Mouse (Mus musculus) embryonic facial prominence, embryonic 15.5 days (tissue): ENCODE measurements at regions not wholly inside any gene's neighbourhood (a gene's known extent, or its start where the extent isn't known, plus 50 kb on each side); places are given as distances from the start of the nearest gene placed in this dataset.

Experiments used
- ATAC-seq: fragments of 200-750 bp; cut with Nextera tagmentation; 2 replicates; pipeline ENCODE4 v1.8.0; 2017; ENCODE audit warnings: low read depth, moderate TSS enrichment; ENCODE audit not compliant: insufficient number of reproducible peaks, low FRiP score, low TSS enrichment
- H3K27ac ChIP-seq: fragments of 300-500 bp; sonication (generic); replicated peaks from 2 replicates; pipeline ENCODE4 v1.5.1; 2015; ENCODE audit warnings: mild to moderate bottlenecking, inconsistent platforms
- H3K27me3 ChIP-seq: fragments of 300-500 bp; sonication (generic); 2 replicates; pipeline ENCODE4 v1.6.1; 2015; ENCODE audit warnings: inconsistent platforms
- H3K36me3 ChIP-seq: fragments of 300-500 bp; sonication (generic); 2 replicates; pipeline ENCODE4 v1.6.1; 2015; ENCODE audit warnings: mild to moderate bottlenecking, inconsistent platforms
- H3K4me1 ChIP-seq: fragments of 300-500 bp; sonication (generic); 2 replicates; pipeline ENCODE4 v1.6.1; 2015; ENCODE audit warnings: inconsistent platforms
- H3K4me2 ChIP-seq: fragments of 300-500 bp; sonication (generic); replicated peaks from 2 replicates; pipeline ENCODE4 v1.6.1; 2015; ENCODE audit warnings: mild to moderate bottlenecking, inconsistent platforms
- H3K4me3 ChIP-seq: fragments of 300-500 bp; sonication (generic); replicated peaks from 2 replicates; pipeline ENCODE4 v1.5.1; 2015; ENCODE audit warnings: mild to moderate bottlenecking, inconsistent platforms
- H3K9ac ChIP-seq: fragments of 300-500 bp; sonication (generic); 2 replicates; pipeline ENCODE4 v1.6.1; 2015; ENCODE audit warnings: inconsistent platforms
- H3K9me3 ChIP-seq: fragments of 300-500 bp; sonication (generic); replicated peaks from 2 replicates; pipeline ENCODE4 v1.6.1; 2016; ENCODE audit warnings: inconsistent platforms
- WGBS: fragments of 180-500 bp; shearing (Covaris S2); methylation state at CpG from one replicate; pipeline ENCODE4 v1.1.7; 2015; 5-methylcytosine and 5-hydroxymethylcytosine counted together

DNA sequence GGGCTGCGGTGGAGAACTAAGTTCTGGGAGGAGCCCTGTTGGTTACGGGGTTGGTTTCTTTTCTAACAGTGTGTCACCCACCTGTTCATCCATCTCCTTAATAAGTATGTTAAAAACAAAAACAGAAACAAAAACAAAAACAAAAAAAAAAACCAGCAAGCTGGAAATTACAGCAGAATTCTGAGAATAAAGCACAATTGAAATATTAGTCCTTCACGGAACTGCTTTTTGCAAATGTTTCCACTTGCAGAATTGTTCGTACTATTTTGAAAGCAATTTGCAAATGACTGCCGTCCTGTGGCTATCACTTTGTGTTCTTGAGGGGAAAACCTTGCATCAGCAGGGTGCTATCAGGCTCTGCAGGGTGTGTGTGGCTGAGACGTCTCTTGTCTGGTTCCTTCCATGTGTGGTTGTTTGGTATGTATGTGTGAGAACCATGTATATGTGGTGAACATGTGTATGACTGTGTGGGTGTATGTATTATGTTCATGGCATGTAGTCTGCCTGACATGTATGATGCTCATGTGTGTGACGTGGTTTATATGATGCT is 53.3 kb upstream of the Mphosph6 start:
- Histone ChIP-seq H3K4me3 (no peak overlapping the region), H3K9ac (no peak overlapping the region), H3K4me1 (no peaks in the 10 kb centered on the region), H3K27me3 (peaks cover 5% of the 10 kb centered on the region), H3K9me3 (no peaks in the 10 kb centered on the region), H3K36me3 (no peaks in the 10 kb centered on the region), H3K27ac (no peak overlapping the region), H3K4me2 (no peak overlapping the region)
- WGBS: 77% methylated on average over 7 of the region's 7 CpGs
- no peak for ATAC-seq

- Histone ChIP-seq H3K4me3 (no peak overlapping the region), H3K27ac (no peak overlapping the region), H3K27me3 (no peaks in the 10 kb centered on the region), H3K9ac (no peak overlapping the region), H3K9me3 (no peaks in the 10 kb centered on the region), H3K36me3 (no peaks in the 10 kb centered on the region), H3K4me1 (no peaks in the 10 kb centered on the region), H3K4me2 (no peak overlapping the region)
- 74% methylated on average over 11 of the region's 11 CpGs for WGBS
- no peak for ATAC-seq
Observed at GRCm38 (mm10) chr8:117854301-117854700, 52.6 kb upstream of the Mphosph6 start.

DNA sequence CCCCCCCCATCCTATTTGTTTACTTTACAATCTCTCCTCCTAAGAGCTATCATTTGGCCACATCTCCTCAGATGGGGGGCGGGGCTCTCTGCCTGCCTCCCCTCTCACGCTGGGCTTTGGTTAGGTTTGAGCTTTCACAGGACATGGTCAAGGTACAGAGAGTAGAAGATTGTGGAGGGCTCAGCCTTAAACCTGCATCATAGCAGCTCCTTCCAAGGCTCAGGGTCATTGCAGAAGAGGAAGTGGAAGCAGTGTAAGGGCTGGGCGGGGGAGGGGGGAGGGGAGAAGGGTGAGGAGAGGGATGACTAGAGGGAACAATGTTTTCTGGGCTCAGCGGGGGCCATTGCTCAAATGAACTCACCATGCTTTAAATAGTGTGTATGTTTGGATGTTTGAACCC is 51.7 kb upstream of the Mphosph6 start:
- Histone ChIP-seq H3K4me3 (no peak overlapping the region), H3K36me3 (no peaks in the 10 kb centered on the region)
- WGBS: 48% methylated on average over 4 of the region's 4 CpGs

DNA sequence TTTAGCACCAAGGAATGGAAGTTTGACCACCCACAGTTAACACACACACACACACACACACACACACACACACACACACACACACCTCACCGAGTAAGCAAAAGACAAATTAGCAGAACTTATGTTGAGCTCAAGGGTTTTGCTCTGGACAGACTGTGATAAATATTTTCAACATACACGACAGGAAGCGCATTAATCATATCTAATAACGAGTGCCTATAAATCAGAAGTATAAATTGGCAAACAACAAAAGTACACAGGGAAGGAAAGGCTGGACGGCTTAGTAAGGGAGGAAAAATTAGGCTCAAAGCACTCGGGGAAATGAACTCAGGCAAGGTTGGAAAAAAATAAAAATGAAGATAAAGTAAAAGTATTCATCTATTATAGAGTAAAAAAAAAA is 50.8 kb upstream of the Mphosph6 start:
- WGBS: 83% methylated on average over 6 of the region's 6 CpGs
- Histone ChIP-seq H3K4me2 (no peak overlapping the region), H3K4me1 (no peaks in the 10 kb centered on the region), H3K9ac (no peak overlapping the region), H3K36me3 (no peaks in the 10 kb centered on the region), H3K27ac (no peak overlapping the region), H3K27me3 (no peaks in the 10 kb centered on the region), H3K4me3 (no peak overlapping the region), H3K9me3 (no peaks in the 10 kb centered on the region)
- no peak for ATAC-seq

More for the DNA sequence above, 51.7 kb upstream of the Mphosph6 start:
- Histone ChIP-seq H3K4me1 (no peaks in the 10 kb centered on the region), H3K27ac (no peak overlapping the region), H3K4me2 (no peak overlapping the region), H3K9me3 (no peaks in the 10 kb centered on the region), H3K9ac (no peak overlapping the region), H3K27me3 (no peaks in the 10 kb centered on the region)
- ATAC-seq: no peak
